Mouse (Mus musculus) hindbrain, embryonic 15.5 days (tissue): Measurements from ENCODE around the gene Tnfrsf4. TPM values are rescaled to one million over a fixed set of nuclear protein-coding genes. Genes with fewer than 3 reads are reported as not detected.
A peak's percentile ranks its signal among the peaks of the same experiment; 100 is the strongest.

Experiments
- ATAC-seq: fragments of 200-750 bp; cut with Nextera tagmentation; 2 replicates; pipeline ENCODE4 v1.8.0; 2017; ENCODE audit warnings: low read depth, moderate number of reproducible peaks, moderate TSS enrichment; ENCODE audit not compliant: low FRiP score
- H3K27ac ChIP-seq: fragments of 300-500 bp; sonication (generic); replicated peaks from 2 replicates; pipeline ENCODE4 v1.5.1; 2015; ENCODE audit warnings: mild to moderate bottlenecking, inconsistent platforms
- H3K27me3 ChIP-seq: fragments of 300-500 bp; sonication (generic); 2 replicates; pipeline ENCODE4 v1.6.1; 2015; ENCODE audit warnings: control low read depth, inconsistent platforms
- H3K36me3 ChIP-seq: fragments of 300-500 bp; sonication (generic); 2 replicates; pipeline ENCODE4 v1.6.1; 2015; ENCODE audit warnings: control low read depth, inconsistent platforms
- H3K4me1 ChIP-seq: fragments of 300-500 bp; sonication (generic); replicated peaks from 2 replicates; pipeline ENCODE4 v1.6.1; 2015; ENCODE audit warnings: control low read depth, inconsistent platforms
- H3K4me2 ChIP-seq: fragments of 300-500 bp; sonication (generic); 2 replicates; pipeline ENCODE4 v1.6.1; 2015; ENCODE audit warnings: moderate library complexity, mild to moderate bottlenecking, inconsistent platforms
- H3K4me3 ChIP-seq: fragments of 300-500 bp; sonication (generic); 2 replicates; pipeline ENCODE4 v1.5.1; 2015; ENCODE audit warnings: mild to moderate bottlenecking, inconsistent platforms
- H3K9ac ChIP-seq: fragments of 300-500 bp; sonication (generic); 2 replicates; pipeline ENCODE4 v1.6.1; 2015; ENCODE audit warnings: inconsistent platforms
- H3K9me3 ChIP-seq: fragments of 300-500 bp; sonication (generic); 2 replicates; pipeline ENCODE4 v1.6.1; 2016; ENCODE audit warnings: control low read depth, inconsistent platforms
- WGBS: fragments of 180-500 bp; shearing (Covaris S2); methylation state at CpG from one replicate; pipeline ENCODE4 v1.1.7; 2015; 5-methylcytosine and 5-hydroxymethylcytosine counted together
- polyA plus RNA-seq: library from polyadenylated mRNA; unstranded; fragments of >200 nt; fragmentation: Nextera tagmentation; extraction: Ambion mirVana; gene quantifications from 2 replicates; pipeline ENCODE4 v1.2.1, GENCODE M21; 2015

The Tnfrsf4 gene
- polyA plus RNA-seq, 1 experiment from 2014 or later = 0.64 TPM

DNA sequence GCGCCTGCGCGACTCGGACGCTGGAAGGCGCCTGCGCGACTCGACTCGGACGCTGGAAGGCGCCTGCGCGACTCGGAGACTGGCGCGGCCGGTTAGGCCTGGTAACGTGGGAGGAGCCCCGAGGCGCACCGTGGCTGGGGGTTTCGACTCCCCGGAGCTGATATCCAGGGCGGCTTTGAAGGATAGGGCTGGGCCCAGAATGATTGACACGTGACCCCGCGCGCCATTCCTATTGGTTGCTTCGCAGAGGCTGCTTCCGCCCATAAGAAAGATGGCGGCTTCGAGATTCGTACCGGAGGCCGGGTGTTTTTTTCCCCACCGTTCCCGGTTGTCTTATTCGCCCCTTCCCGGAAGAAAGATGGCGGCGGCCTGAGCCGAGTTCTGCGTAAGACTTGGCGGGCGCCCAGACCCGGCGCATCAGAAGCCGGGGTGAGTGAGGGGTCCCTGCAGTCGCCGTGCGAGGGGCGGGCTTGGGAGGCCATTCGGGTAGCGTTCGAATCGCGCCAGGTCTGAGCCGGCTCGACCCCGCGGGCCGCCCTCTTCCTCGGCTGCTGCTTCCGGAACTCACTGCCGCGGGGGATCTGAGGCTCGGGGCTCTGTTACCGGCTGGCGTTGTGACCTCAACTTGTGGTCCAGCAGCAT is 20.6 kb upstream of the Tnfrsf4 start:
- peak; percentile 87 for ATAC-seq
- Histone ChIP-seq H3K27ac (peak overlapping the region; percentile 96), H3K27me3 (no peaks in the 10 kb centered on the region), H3K9me3 (no peaks in the 10 kb centered on the region), H3K4me1 (peaks cover 40% of the 10 kb centered on the region), H3K4me3 (peak overlapping the region; percentile 80), H3K36me3 (peaks cover 9% of the 10 kb centered on the region; the same call in 1 of the 2 replicates), H3K4me2 (peak overlapping the region; percentile 80), H3K9ac (peak overlapping the region; percentile 77)
- under 1% methylated on average over 69 of the region's 70 CpGs for WGBS

DNA sequence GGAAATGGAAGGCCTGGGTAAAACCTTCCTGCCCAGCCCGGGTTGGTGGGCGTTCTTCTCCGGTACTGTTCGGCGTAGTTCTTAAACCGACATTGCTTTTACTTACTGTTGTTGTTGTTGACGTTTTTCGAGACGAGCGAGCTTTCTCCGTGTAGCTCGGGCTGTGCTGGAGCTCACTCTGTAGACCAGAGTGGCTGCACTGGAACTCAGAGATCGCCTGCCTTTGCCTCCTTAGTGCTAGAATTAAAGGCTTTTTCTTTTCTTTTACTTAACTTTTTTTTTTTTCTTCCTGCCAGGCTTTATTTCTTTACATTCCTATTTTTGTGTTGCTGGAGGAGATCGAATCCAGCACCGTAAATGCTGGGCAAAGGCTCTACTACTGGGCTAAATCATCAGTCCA is 20.0 kb upstream of the Tnfrsf4 start:
- peak overlapping the region; percentile 80 for H3K4me3 ChIP-seq
- H3K27me3 ChIP-seq = no peaks in the 10 kb centered on the region
- H3K9ac ChIP-seq = peak overlapping the region; percentile 77
- 6% methylated on average over 15 of the region's 15 CpGs for WGBS
- peak overlapping the region; percentile 96 for H3K27ac ChIP-seq
- H3K36me3 ChIP-seq = peaks cover 10% of the 10 kb centered on the region
- ATAC-seq = no peak
- H3K9me3 ChIP-seq = no peaks in the 10 kb centered on the region
- peak overlapping the region; percentile 80 for H3K4me2 ChIP-seq
- peaks cover 40% of the 10 kb centered on the region for H3K4me1 ChIP-seq

DNA sequence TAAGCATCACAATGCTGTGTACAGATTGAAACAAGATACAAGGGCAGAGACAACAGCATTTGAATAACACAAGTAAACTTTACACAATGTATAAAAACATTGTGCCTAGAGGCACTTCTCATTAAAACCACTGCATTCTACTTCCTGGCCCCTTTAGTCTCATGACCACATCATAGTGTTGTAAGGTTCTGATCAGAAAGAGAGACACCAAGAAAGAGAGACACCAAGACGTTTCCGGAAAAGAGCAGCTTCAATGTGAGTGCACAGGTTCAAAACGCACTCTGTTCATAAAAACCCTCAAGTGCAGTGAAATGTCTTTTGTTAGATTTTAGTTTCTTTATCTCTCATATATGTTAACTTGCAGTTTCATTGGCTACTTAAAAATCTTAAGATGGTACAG is 9.5 kb upstream of the Tnfrsf4 start:
- no peak for ATAC-seq
- H3K4me1 ChIP-seq = no peaks in the 10 kb centered on the region
- H3K27me3 ChIP-seq = no peaks in the 10 kb centered on the region
- WGBS = 96% methylated on average over 3 of the region's 3 CpGs
- H3K4me3 ChIP-seq = no peak overlapping the region
- no peak overlapping the region for H3K9ac ChIP-seq
- H3K9me3 ChIP-seq = no peaks in the 10 kb centered on the region
- no peak overlapping the region for H3K27ac ChIP-seq
- peaks cover 82% of the 10 kb centered on the region for H3K36me3 ChIP-seq
- H3K4me2 ChIP-seq = no peak overlapping the region

DNA sequence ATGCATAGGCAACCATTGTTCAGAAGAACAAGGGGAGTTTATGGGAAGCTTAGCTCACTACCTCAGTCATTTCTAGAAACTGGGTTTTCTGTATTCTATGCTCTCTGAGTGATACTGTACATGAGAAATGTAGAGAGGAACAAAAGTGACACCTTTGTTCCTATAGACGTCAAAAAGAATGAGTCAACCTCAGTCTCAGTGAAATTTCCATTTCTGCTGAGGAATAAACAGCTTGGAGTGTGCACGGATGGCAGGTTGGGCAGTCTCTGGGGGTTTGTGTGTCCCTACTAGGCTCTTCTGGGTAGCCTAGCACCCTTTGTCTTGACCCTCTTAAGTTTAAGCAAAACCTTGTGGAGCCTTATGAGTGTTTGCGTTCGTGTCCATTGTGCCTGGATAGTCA is 5.3 kb upstream of the Tnfrsf4 start:
- H3K27ac ChIP-seq = no peak overlapping the region
- H3K4me1 ChIP-seq = no peaks in the 10 kb centered on the region
- H3K9ac ChIP-seq = no peak overlapping the region
- H3K4me2 ChIP-seq = no peak overlapping the region
- H3K9me3 ChIP-seq = no peaks in the 10 kb centered on the region
- H3K36me3 ChIP-seq = peaks cover 64% of the 10 kb centered on the region
- ATAC-seq = no peak
- no peaks in the 10 kb centered on the region for H3K27me3 ChIP-seq
- 96% methylated on average over 4 of the region's 4 CpGs for WGBS
- H3K4me3 ChIP-seq = no peak overlapping the region

DNA sequence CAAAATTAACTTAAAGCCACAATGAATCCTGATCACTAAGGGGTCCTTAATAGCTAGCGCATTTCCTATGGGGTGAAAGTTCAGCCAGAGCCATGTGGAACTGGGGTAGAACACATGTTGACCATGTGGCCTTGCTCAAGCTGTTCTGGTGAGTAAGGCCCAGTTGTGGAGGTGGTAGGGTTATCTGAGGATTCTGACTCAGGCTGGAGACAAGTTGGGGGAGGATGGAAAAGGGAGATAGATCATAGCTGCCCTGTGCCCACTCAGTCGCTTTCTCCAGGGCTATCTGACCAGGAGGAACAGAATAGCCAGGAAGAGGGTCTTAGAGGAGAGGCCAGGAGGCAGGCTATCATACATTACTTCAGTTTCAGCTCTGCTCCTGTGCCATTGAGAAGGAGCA is 793 bp downstream of the Tnfrsf4 start:
- H3K27ac ChIP-seq = no peak overlapping the region
- no peak overlapping the region for H3K9ac ChIP-seq
- no peaks in the 10 kb centered on the region for H3K9me3 ChIP-seq
- H3K4me3 ChIP-seq = no peak overlapping the region
- peaks cover 19% of the 10 kb centered on the region for H3K36me3 ChIP-seq
- no peak for ATAC-seq
- no peak overlapping the region for H3K4me2 ChIP-seq
- WGBS = 91% methylated on average over 2 of the region's 2 CpGs
- H3K27me3 ChIP-seq = no peaks in the 10 kb centered on the region
- no peaks in the 10 kb centered on the region for H3K4me1 ChIP-seq

DNA sequence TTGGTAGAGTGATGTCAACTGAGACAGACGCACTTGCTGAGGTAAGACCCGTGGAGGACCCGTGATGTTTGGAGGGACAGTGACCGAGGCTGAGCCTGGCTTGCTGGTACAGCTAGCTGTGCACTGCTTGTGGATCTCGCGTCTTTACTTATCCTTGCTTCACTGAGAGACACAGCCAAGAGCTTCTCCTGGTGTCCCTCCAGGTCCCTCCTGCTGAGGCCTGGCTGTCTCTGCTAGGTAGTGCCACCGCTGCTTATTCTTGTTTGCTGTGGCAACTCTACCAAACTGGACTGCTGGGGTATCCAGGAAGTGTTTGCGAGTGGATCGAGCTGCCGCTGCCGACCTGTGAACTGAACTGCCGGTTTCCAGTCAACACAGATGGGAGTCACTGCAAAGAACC is 6.1 kb downstream of the Tnfrsf4 start:
- no peak overlapping the region for H3K9ac ChIP-seq
- H3K4me1 ChIP-seq = no peaks in the 10 kb centered on the region
- no peaks in the 10 kb centered on the region for H3K9me3 ChIP-seq
- no peak for ATAC-seq
- H3K27me3 ChIP-seq = no peaks in the 10 kb centered on the region
- no peak overlapping the region for H3K4me3 ChIP-seq
- 90% methylated on average over 12 of the region's 12 CpGs for WGBS
- H3K27ac ChIP-seq = no peak overlapping the region
- H3K36me3 ChIP-seq = 0 out of 2 replicates have a peak, but pooled peaks cover 4% of the 10 kb centered on the region
- H3K4me2 ChIP-seq = no peak overlapping the region

DNA sequence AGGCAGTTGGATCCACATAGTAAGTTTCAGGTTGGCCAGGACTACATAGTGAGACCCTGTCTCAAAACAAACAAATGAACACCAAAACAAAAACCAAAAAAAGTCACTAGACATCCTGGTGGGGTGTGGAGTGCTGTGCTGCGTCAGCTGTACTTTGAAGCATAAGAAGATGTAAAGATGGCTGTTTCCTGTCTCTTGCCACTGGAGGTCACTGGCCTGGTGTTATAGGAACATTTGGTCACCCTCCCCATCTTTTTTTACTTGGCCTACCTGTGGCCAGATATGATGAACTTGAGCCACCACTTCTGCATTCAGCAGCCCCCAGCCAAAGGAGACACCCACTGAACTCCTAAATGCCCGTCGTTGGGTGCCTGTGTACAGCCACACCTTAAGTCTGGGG is 7.7 kb downstream of the Tnfrsf4 start:
- Histone ChIP-seq H3K4me3 (no peak overlapping the region), H3K9me3 (no peaks in the 10 kb centered on the region), H3K4me1 (no peaks in the 10 kb centered on the region), H3K4me2 (no peak overlapping the region), H3K36me3 (no peaks in the 10 kb centered on the region), H3K27me3 (no peaks in the 10 kb centered on the region), H3K9ac (no peak overlapping the region), H3K27ac (no peak overlapping the region)
- no peak for ATAC-seq
- 86% methylated on average over 3 of the region's 3 CpGs for WGBS

DNA sequence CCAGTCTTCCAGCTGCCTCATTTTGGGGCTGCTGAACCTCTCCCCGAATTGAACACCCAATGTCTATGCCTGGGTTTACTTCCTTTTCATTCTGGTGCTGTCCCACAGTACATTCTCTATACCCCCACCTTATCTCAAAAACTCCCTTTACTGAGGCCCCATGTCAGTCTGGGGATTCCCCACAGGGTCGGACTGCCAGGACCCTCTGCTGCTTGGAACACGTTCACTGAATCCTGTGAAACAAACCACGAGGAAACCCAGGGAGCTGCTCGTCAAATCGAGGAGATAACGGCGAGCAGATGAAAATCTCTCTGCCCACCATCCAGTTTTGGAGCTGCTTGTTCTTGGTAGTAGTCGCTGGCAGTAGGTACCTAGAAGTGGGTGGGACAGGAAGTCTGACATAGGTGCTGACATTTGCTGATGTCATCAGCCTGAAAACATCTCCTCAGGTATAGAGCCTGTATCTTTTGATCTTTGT is 8.3 kb downstream of the Tnfrsf4 start:
- no peak overlapping the region for H3K27ac ChIP-seq
- H3K4me2 ChIP-seq = no peak overlapping the region
- 0 out of 2 replicates have a peak, but pooled peaks cover under 1% of the 10 kb centered on the region for H3K36me3 ChIP-seq
- no peaks in the 10 kb centered on the region for H3K27me3 ChIP-seq
- no peak overlapping the region for H3K4me3 ChIP-seq
- ATAC-seq = no peak
- no peaks in the 10 kb centered on the region for H3K9me3 ChIP-seq
- 82% methylated on average over 9 of the region's 9 CpGs for whole genome bisulfite sequencing
- no peaks in the 10 kb centered on the region for H3K4me1 ChIP-seq
- no peak overlapping the region for H3K9ac ChIP-seq

DNA sequence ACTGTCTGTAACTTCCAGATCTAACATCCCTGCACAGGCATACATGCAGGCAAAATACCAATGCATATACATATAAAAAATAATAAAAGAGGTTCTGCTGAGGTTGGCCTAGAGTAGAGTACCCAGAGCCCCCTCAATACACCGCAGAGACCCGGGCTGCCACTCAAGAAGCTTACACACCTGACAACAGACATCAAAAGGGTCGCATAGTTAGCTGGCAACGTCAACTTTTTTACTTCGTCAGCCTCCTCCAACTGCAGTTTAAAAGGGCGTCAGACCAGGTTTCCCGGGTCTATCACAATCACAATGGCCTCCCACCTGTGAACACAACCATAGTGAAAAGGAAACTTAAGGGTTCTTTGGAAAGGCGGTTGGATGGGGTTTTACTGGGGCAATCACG is 9.9 kb downstream of the Tnfrsf4 start:
- no peak for ATAC-seq
- no peak overlapping the region for H3K27ac ChIP-seq
- WGBS = 84% methylated on average over 9 of the region's 9 CpGs
- no peaks in the 10 kb centered on the region for H3K9me3 ChIP-seq
- peaks cover 15% of the 10 kb centered on the region for H3K36me3 ChIP-seq
- no peaks in the 10 kb centered on the region for H3K27me3 ChIP-seq
- H3K9ac ChIP-seq = no peak overlapping the region
- H3K4me3 ChIP-seq = no peak overlapping the region
- no peaks in the 10 kb centered on the region for H3K4me1 ChIP-seq
- no peak overlapping the region for H3K4me2 ChIP-seq

GRCm38 (mm10) chr4:156024184-156024583 is 10.5 kb downstream of the Tnfrsf4 start:
- Histone ChIP-seq H3K4me1 (no peaks in the 10 kb centered on the region), H3K36me3 (peaks cover 16% of the 10 kb centered on the region), H3K9ac (no peak overlapping the region), H3K4me3 (no peak overlapping the region), H3K27me3 (no peaks in the 10 kb centered on the region), H3K4me2 (no peak overlapping the region), H3K9me3 (no peaks in the 10 kb centered on the region), H3K27ac (no peak overlapping the region)
- 92% methylated on average over 7 of the region's 7 CpGs for WGBS
- ATAC-seq = no peak

- 66% methylated on average over 4 of the region's 4 CpGs for WGBS
- Histone ChIP-seq H3K36me3 (peaks cover 20% of the 10 kb centered on the region), H3K27ac (no peak within 1 kb of the TSS), H3K9ac (no peak within 1 kb of the TSS), H3K4me3 (no peak within 1 kb of the TSS), H3K4me1 (peaks cover 11% of the 10 kb centered on the region), H3K4me2 (no peak within 1 kb of the TSS), H3K9me3 (no peaks in the 10 kb centered on the region), H3K27me3 (no peaks in the 10 kb centered on the region)
- ATAC-seq = no peak
Observed at GRCm38 (mm10) chr4:156026013-156026412, 12.4 kb downstream of the Tnfrsf4 start, which contains the start of gene Tnfrsf18. Gene Tnfrsf18 (plus strand): TSS chr4:156026164.

GRCm38 (mm10) chr4:156028580-156028979 is 14.9 kb downstream of the Tnfrsf4 start:
- Histone ChIP-seq H3K4me1 (peaks cover 31% of the 10 kb centered on the region), H3K4me3 (no peak overlapping the region), H3K9me3 (no peaks in the 10 kb centered on the region), H3K27ac (no peak overlapping the region), H3K9ac (no peak overlapping the region), H3K4me2 (no peak overlapping the region), H3K36me3 (peaks cover 20% of the 10 kb centered on the region), H3K27me3 (no peaks in the 10 kb centered on the region)
- ATAC-seq = no peak
- WGBS = 96% methylated on average over 7 of the region's 7 CpGs
